Mouse (Mus musculus) stomach, embryonic 14.5 days (tissue): ENCODE results near the gene Papola. TPM values are rescaled to one million over a fixed set of nuclear protein-coding genes. Genes with fewer than 3 reads are reported as not detected.

Experiments
- ATAC-seq: fragments of 200-750 bp; cut with Nextera tagmentation; 2 replicates; pipeline ENCODE4 v1.8.0; 2017; ENCODE audit warnings: low read depth, moderate TSS enrichment; ENCODE audit not compliant: insufficient number of reproducible peaks, insufficient read depth, low FRiP score
- H3K27ac ChIP-seq: fragments of 300-500 bp; sonication (generic); 2 replicates; pipeline ENCODE4 v1.5.1; 2014; ENCODE audit warnings: mild to moderate bottlenecking, low read length, moderate library complexity, mixed read lengths
- H3K27me3 ChIP-seq: fragments of 300-500 bp; sonication (generic); 2 replicates; pipeline ENCODE4 v1.6.1; 2014; ENCODE audit warnings: low read length, control low read depth, mixed read lengths; ENCODE audit not compliant: control insufficient read depth, insufficient read depth
- H3K36me3 ChIP-seq: fragments of 300-500 bp; sonication (generic); 2 replicates; pipeline ENCODE4 v1.6.1; 2014; ENCODE audit warnings: mild to moderate bottlenecking, control low read depth, low read length, moderate library complexity, mixed read lengths; ENCODE audit not compliant: control insufficient read depth, insufficient read depth
- H3K4me1 ChIP-seq: fragments of 300-500 bp; sonication (generic); 2 replicates; pipeline ENCODE4 v1.6.1; 2014; ENCODE audit warnings: low read length, control low read depth, mixed read lengths; ENCODE audit not compliant: control insufficient read depth, insufficient read depth
- H3K4me2 ChIP-seq: fragments of 300-500 bp; sonication (generic); replicated peaks from 2 replicates; pipeline ENCODE4 v1.6.1; 2014; ENCODE audit warnings: low read depth, low read length, control low read depth
- H3K4me3 ChIP-seq: fragments of 300-500 bp; sonication (generic); 2 replicates; pipeline ENCODE4 v1.5.1; 2014; ENCODE audit warnings: low read depth, low read length, control low read depth
- H3K9ac ChIP-seq: fragments of 300-500 bp; sonication (generic); replicated peaks from 2 replicates; pipeline ENCODE4 v1.6.1; 2014; ENCODE audit warnings: low read depth, mild to moderate bottlenecking, control low read depth, low read length, moderate library complexity, mixed read lengths
- H3K9me3 ChIP-seq: fragments of 300-500 bp; sonication (generic); 2 replicates; pipeline ENCODE4 v1.6.1; 2016; ENCODE audit warnings: low read depth, low read length, control low read depth; ENCODE audit not compliant: control insufficient read depth
- WGBS: fragments of 180-500 bp; shearing (Covaris S2); extraction: QIAGEN DNeasy Blood & Tissue Kit; methylation state at CpG from one replicate; pipeline ENCODE4 v1.1.7; 2014; 5-methylcytosine and 5-hydroxymethylcytosine counted together
- microRNA-seq: library from miRNA; unstranded; fragments of <30 nt; microRNA quantifications from one replicate; pipeline ENCODE4, GENCODE M21; 2016
- polyA plus RNA-seq: library from polyadenylated mRNA; unstranded; fragments of >200 nt; fragmentation: Nextera tagmentation; extraction: Ambion mirVana; gene quantifications from 2 replicates; pipeline ENCODE4 v1.2.1, GENCODE M21; 2014

The Papola gene
- polyA plus RNA-seq, 1 experiment from 2014 or later = 173 TPM

- H3K27ac ChIP-seq = no peak overlapping the region
- H3K9ac ChIP-seq = no peak overlapping the region
- WGBS = 62% methylated on average over 11 of the region's 11 CpGs
- no peak; the same call in 1 of the 2 replicates for ATAC-seq
- no peaks in the 10 kb centered on the region for H3K27me3 ChIP-seq
- no peak overlapping the region for H3K4me2 ChIP-seq
- H3K9me3 ChIP-seq = peaks cover 3% of the 10 kb centered on the region; the same call in 1 of the 2 replicates
- H3K36me3 ChIP-seq = no peaks in the 10 kb centered on the region
- no peak overlapping the region for H3K4me3 ChIP-seq
- no peaks in the 10 kb centered on the region for H3K4me1 ChIP-seq
Measured at GRCm38 (mm10) chr12:105876521-105876920, 92.0 kb downstream of the Papola start.

DNA sequence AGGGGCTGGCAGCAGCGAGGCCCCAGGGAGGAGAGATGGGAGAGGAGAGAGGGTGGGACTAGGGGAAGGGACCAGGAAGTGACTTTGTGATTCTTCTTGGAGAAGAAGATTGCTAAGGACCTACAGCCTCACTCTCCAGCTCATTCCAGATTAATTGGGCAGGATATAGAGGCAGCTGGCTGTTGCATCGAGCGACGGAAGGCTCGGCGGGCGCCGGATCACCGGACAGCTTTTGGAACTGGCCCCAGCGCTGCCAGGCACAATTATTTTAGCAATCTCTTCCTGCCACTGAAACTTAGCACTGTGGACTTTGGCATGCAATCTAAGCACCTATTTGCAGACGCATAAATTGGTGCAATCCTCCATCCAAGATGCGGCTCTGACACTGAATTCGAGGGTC is 92.4 kb downstream of the Papola start:
- H3K4me1 ChIP-seq = no peaks in the 10 kb centered on the region
- peaks cover 3% of the 10 kb centered on the region; the same call in 1 of the 2 replicates for H3K9me3 ChIP-seq
- H3K4me2 ChIP-seq = no peak overlapping the region
- no peak overlapping the region for H3K4me3 ChIP-seq
- H3K27ac ChIP-seq = no peak overlapping the region
- H3K27me3 ChIP-seq = no peaks in the 10 kb centered on the region
- H3K36me3 ChIP-seq = no peaks in the 10 kb centered on the region
- H3K9ac ChIP-seq = no peak overlapping the region
- 82% methylated on average over 13 of the region's 13 CpGs for WGBS
- no peak for ATAC-seq

- Histone ChIP-seq H3K9me3 (peaks cover 3% of the 10 kb centered on the region; the same call in 1 of the 2 replicates), H3K9ac (no peak overlapping the region), H3K4me1 (no peaks in the 10 kb centered on the region), H3K4me3 (no peak overlapping the region), H3K4me2 (no peak overlapping the region), H3K27me3 (no peaks in the 10 kb centered on the region), H3K36me3 (no peaks in the 10 kb centered on the region), H3K27ac (no peak overlapping the region)
- WGBS = 93% methylated on average over 5 of the region's 5 CpGs
- no peak for ATAC-seq
Measured at GRCm38 (mm10) chr12:105878746-105879145, 94.3 kb downstream of the Papola start.

DNA sequence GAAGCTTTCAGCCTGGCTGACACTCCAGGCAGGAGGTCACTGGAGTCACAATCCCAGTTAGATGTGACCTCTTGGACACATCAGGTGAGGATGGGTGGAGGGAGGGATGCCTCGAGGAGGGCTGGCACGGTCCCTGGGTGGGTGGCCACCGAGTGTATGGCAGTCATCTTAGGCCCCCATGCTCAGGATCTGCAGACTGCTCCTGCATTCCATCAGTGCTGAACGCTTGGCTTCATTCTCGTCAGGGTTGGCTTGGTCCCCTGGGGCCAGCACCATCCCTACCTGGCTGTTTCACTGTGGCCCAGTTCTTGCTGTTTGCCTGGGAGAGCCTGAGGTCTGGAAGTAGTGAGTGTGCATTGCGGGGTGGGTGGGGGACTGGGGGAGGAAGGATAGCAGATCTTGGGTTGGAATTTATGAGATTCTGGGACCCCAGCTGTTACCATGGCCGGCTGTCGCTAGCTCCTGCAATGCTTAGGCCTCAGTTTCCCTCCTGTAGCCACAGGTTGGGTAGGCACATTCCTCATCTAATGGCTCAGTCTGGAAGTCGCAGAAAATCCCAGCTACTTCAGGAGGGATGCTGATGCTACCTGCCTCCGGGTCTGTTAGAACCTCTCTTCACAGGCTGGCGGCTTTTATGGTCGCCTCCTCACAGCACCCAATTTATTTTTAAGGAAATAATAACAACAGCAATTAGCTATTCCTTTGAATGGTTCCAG is 99.5 kb downstream of the Papola start:
- no peak overlapping the region for H3K27ac ChIP-seq
- H3K36me3 ChIP-seq = no peaks in the 10 kb centered on the region
- no peak overlapping the region for H3K4me3 ChIP-seq
- ATAC-seq = no peak
- peaks cover 3% of the 10 kb centered on the region; the same call in 1 of the 2 replicates for H3K9me3 ChIP-seq
- H3K9ac ChIP-seq = no peak overlapping the region
- 81% methylated on average over 12 of the region's 12 CpGs for WGBS
- no peaks in the 10 kb centered on the region for H3K4me1 ChIP-seq
- no peak overlapping the region for H3K4me2 ChIP-seq
- no peaks in the 10 kb centered on the region for H3K27me3 ChIP-seq

DNA sequence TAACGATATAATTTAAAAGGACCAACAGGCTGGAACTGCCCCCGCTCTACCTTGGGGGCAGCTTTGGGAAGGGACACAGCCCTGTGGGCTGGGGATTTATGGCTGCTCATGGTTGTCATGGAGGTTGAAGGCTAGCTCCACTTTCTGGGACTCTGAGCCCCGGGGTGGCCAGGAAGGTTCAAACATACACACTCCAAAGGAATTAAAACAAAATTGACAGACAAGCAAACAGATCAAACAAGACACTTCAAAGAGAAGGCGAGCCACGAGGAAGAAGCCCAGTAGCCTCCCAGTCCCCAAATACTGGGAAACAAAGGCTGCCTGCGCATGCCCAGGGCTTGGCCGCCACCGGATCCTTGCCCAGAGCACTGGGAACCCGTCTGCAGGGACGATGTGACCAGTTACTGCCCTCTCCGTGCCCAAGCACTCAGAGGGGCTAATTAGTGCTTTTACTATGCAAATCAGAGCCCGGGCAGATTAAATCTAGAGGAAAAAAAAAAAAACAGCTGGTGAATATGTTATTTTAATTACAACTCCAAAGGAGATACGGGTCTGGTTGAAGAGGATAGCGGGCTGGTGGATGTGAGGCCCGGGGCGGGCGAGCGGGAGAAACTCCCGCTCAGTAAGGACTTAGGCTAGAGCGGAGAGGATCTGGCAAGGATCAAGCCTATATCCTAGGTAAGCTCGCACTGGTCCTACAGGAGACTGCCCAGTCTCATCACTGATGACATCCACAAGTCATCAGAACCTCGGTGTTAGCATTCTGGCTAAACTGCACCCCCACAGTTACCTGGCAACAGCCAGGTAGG is 100.2 kb downstream of the Papola start:
- no peaks in the 10 kb centered on the region for H3K4me1 ChIP-seq
- no peak for ATAC-seq
- no peak overlapping the region for H3K27ac ChIP-seq
- no peaks in the 10 kb centered on the region for H3K36me3 ChIP-seq
- H3K9ac ChIP-seq = no peak overlapping the region
- H3K4me3 ChIP-seq = no peak overlapping the region
- no peaks in the 10 kb centered on the region for H3K27me3 ChIP-seq
- H3K4me2 ChIP-seq = no peak overlapping the region
- WGBS = 39% methylated on average over 22 of the region's 22 CpGs
- H3K9me3 ChIP-seq = no peaks in the 10 kb centered on the region

Small RNAs within 50 kb of the gene (microRNA-seq; reads per million reads assigned to microRNA genes)
- not detected for gene Gm22120

Other genes starting within 250 kb of the Papola start
- gene Bdkrb2, start 221.5 kb upstream of the Papola start, polyA plus RNA-seq = 0.78 and 0.83 TPM in 2 replicates
- gene Bdkrb1, start 181.6 kb upstream of the Papola start, polyA plus RNA-seq = 0.49 and 1.00 TPM in 2 replicates
- 31.2 and 33.1 TPM in 2 replicates for gene Gskip, start 99.9 kb upstream of the Papola start, polyA plus RNA-seq
- 15.0 and 15.8 TPM in 2 replicates for gene Atg2b, start 99.5 kb upstream of the Papola start, polyA plus RNA-seq
- gene Ak7, start 78.7 kb upstream of the Papola start, polyA plus RNA-seq = 0.15 and 0.30 TPM in 2 replicates
- 64.4 and 65.4 TPM in 2 replicates for gene Vrk1, start 225.5 kb downstream of the Papola start, polyA plus RNA-seq